Mouse (Mus musculus): ENCODE data around the gene Trpm5.

GRCm38 (mm10) chr7:143086366-143086765 lies 8.1 kb downstream of the Trpm5 start:
- no peak for TF ChIP-seq TAL1 (IDR thresholded peaks at IDR 0.05; ENCODE audit: low read length)
- no peak for TF ChIP-seq GATA1 (IDR thresholded peaks at IDR 0.05; ENCODE audit: low read length)
